14 mouse cellular contexts compared by ENCODE assay signal in the genomic region with DNA sequence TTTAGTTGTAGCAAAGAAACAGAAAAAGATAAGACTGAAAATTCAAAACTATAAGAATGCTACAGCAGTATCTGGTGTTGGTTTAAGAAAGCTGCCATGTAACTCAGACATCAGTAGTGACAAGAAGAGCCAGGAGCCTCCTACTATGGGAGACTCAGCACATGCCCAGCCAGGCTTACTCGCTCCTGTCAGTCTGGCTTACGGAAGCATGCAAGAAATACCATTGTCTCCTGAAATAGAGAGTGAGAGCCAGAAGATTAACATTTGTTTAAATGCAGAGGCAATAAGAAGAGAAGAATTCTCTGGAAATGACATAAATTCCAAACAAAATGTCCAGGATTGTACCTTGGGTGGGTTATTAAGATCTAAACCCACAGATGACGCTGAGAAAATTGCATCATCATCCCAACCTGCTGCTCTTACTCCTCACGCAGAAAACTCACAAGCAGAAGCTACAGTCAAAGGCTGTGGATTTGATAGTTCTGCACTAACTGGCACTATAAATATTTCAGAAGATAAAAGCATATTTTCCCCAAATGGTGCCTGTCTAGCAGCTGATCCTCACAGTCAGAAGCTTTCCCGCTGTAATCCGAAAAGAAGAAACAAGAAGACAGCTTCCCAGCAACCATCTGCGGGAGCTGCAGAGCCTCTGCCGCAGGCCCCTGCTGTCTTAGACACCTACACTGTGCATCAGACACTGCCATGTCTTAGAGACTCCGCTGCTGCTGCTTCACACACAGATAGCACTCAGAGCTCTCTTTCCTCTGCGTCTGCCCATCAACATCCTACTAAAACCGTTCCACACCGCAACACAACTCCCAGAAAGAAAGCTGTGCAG. TPM values are rescaled to one million over a fixed set of nuclear protein-coding genes. Genes with fewer than 3 reads are reported as not detected.
A peak's percentile ranks its signal among the peaks of the same experiment; 100 is the strongest.
DNase-seq lines count a peak whose midpoint lies in the region; ATAC-seq lines count a peak whose summit lies in the region.
"Had no signal": no experiment of that assay in that cellular context is flagged by ENCODE, and none has a peak within 500 bp of the region (broad histone marks: within the 10 kb centered on the region; RNA-seq: fewer than 3 reads in every experiment).

No protein-coding gene starts in this region.

- no peak overlapping the region for H3K4me2 ChIP-seq in forebrain, embryonic 14.5 days (ENCODE audit: low read length)
- H3K4me2 ChIP-seq in forebrain, embryonic 12.5 days: no peak overlapping the region
- H3K4me2 ChIP-seq: heart, embryonic 13.5 days; liver, embryonic 13.5 days had no signal

- DNase-seq in forebrain, embryonic 14.5 days (ENCODE audit: low spot score): peak; percentile 25
- DNase-seq in layer of hippocampus, adult 18-20 months (ENCODE audit: low spot score in 2 of 2): peak; percentile 22 to 56
- DNase-seq in left cerebral cortex, postnatal 10 days (ENCODE audit: extremely low spot score in 1 of 2, low spot score in 2 of 2): peak; percentile 17 to 20
- peak; percentile 27 for DNase-seq in retina, postnatal 1 day
- DNase-seq in MN1 (ENCODE audit: low spot score): no peak
- no peak for DNase-seq in lung, postnatal 14 days
- DNase-seq in urinary bladder, adult 2 months (ENCODE audit: low spot score): no peak
- DNase-seq: kidney, postnatal 14 days; liver, embryonic 13.5 days had no signal

- intact Hi-C loops in left cerebral cortex, postnatal 10 days (cut with DNase I): no loop called here

- no peak overlapping the region for H3K4me3 ChIP-seq in forebrain, embryonic 14.5 days (ENCODE audit: low read depth, low read length)
- H3K4me3 ChIP-seq in forebrain, embryonic 12.5 days (replicated peaks): no peak overlapping the region
- H3K4me3 ChIP-seq: heart, embryonic 13.5 days; liver, embryonic 13.5 days had no signal

- H3K9ac ChIP-seq in forebrain, embryonic 14.5 days (ENCODE audit: low read length): no peak overlapping the region
- no peak overlapping the region for H3K9ac ChIP-seq in forebrain, embryonic 12.5 days
- H3K9ac ChIP-seq: heart, embryonic 13.5 days; liver, embryonic 13.5 days had no signal

- no peaks in the 10 kb centered on the region for H3K27me3 ChIP-seq in forebrain, embryonic 14.5 days (replicated peaks; ENCODE audit: control insufficient read depth, insufficient read depth, low read length)
- H3K27me3 ChIP-seq in forebrain, embryonic 12.5 days: no peaks in the 10 kb centered on the region
- H3K27me3 ChIP-seq: heart, embryonic 13.5 days; liver, embryonic 13.5 days had no signal

- H3K9me3 ChIP-seq in forebrain, embryonic 14.5 days (replicated peaks; ENCODE audit: control insufficient read depth, low read length): no peaks in the 10 kb centered on the region
- no peaks in the 10 kb centered on the region for H3K9me3 ChIP-seq in forebrain, embryonic 12.5 days
- H3K9me3 ChIP-seq: heart, embryonic 13.5 days; liver, embryonic 13.5 days had no signal

- WGBS in forebrain, embryonic 14.5 days: 70% methylated on average over 12 of the region's 12 CpGs
- WGBS in forebrain, embryonic 12.5 days: 66% methylated on average over 12 of the region's 12 CpGs

- H3K4me1 ChIP-seq in forebrain, embryonic 14.5 days (ENCODE audit: control insufficient read depth, insufficient read depth, low read length): no peaks in the 10 kb centered on the region
- no peaks in the 10 kb centered on the region; the same call in 1 of the 2 replicates for H3K4me1 ChIP-seq in forebrain, embryonic 12.5 days
- H3K4me1 ChIP-seq: heart, embryonic 13.5 days; liver, embryonic 13.5 days had no signal

- H3K36me3 ChIP-seq in forebrain, embryonic 14.5 days (ENCODE audit: control insufficient read depth, insufficient read depth, low read length): no peaks in the 10 kb centered on the region
- H3K36me3 ChIP-seq in forebrain, embryonic 12.5 days (replicated peaks): no peaks in the 10 kb centered on the region
- H3K36me3 ChIP-seq: heart, embryonic 13.5 days; liver, embryonic 13.5 days had no signal

- ATAC-seq in forebrain, embryonic 14.5 days: no peak
- no peak for ATAC-seq in forebrain, embryonic 12.5 days (ENCODE audit: low FRiP score)
- ATAC-seq: activated CD4-positive, CD25-positive, alpha-beta regulatory T cell, adult 4 months; hindbrain, embryonic 16.5 days had no signal

- no peak overlapping the region for H3K27ac ChIP-seq in forebrain, embryonic 14.5 days (ENCODE audit: low read depth, low read length)
- no peak overlapping the region for H3K27ac ChIP-seq in forebrain, embryonic 12.5 days
- H3K27ac ChIP-seq: heart, embryonic 13.5 days; liver, embryonic 13.5 days; macrophage had no signal

RNA-seq across cellular contexts. Expression of a gene that starts 46.0 kb away (rescaled TPM):
- polyA plus RNA-seq in forebrain, embryonic 14.5 days (2014; fragmentation: Nextera tagmentation; extraction: Ambion mirVana): 0.04 and 0.08 TPM in 2 replicates
- 0.05 and 0.08 TPM in 2 replicates for polyA plus RNA-seq in forebrain, embryonic 12.5 days (2016; fragmentation: Nextera tagmentation; extraction: Ambion mirVana)
- total RNA-seq in layer of hippocampus, adult 18-20 months (2021): 1 to 10 TPM; 2.4 to 2.9 TPM
- total RNA-seq in left cerebral cortex, postnatal 10 days (2021): 1 to 10 TPM; 3.6 to 4.2 TPM
- polyA plus RNA-seq in urinary bladder, adult 2 months (2012; rRNA removed): 0.39 and 0.49 TPM in 2 replicates
- polyA plus RNA-seq: activated CD4-positive, CD25-positive, alpha-beta regulatory T cell, adult 4 months; macrophage had no signal

Comparison
In these comparisons a context has a peak if more than half of its experiments do, and no peak if none do; other contexts are left out.
1. DNase-seq: peak in forebrain, embryonic 14.5 days (single experiment), layer of hippocampus, adult 18-20 months (2 of 2), left cerebral cortex, postnatal 10 days (2 of 2) and retina, postnatal 1 day (single experiment); none in MN1 (single experiment), lung, postnatal 14 days (single experiment) and urinary bladder, adult 2 months (single experiment).